8 mouse cellular contexts compared by ENCODE assay signal in the genomic region with DNA sequence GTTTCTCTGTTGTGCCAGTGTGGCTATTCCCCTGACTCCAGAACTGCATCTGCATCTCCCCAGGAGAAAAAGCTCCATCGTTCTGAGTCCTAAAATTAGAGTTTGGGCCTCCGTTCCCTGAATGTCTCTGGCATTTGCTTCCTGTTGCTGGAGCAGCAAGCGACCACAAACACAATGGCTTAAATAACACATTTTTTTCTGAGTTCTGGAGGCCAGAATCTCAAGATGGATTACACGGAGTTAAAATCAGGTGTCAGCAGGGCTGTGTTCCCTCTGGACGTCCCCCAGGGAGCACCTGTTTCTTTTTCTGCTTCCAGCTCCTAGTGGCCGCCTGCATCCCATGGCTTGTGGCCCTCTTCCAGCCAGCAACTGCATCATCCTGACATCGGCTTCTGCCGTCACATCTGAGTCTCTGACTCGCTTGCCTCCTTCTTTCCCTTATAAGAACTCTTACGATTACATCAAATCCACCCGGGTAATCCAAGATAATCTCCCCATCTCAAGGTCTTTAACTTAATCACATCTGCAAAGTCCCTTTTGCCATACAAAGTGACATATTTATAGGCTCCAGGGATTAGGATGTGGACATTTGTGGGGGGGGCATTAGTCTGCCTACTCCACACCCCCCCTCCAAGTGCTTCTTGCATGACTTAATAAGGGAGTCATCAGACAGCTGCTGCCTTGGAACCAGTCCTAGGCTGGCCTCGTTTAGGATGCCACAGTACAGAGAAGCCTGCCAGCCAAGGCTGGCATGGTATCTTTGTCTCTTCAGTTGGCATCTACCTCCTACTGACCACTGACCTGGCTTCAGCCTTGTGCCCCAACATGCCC. TPM values are rescaled to one million over a fixed set of nuclear protein-coding genes. Genes with fewer than 3 reads are reported as not detected.
DNase-seq lines count a peak whose midpoint lies in the region.

No protein-coding gene starts in this region.

- DNase-seq in heart, adult 11 months = peak; percentile 97
- DNase-seq in heart, postnatal 25 days (ENCODE audit: low spot score) = no peak
- DNase-seq in 3T3-L1 (ENCODE audit: low read depth, low spot score) = peak; percentile 17
- peak; percentile 82 for DNase-seq in cerebellum, adult 8-10 months
- DNase-seq in layer of hippocampus, adult 9-11 months = peak; percentile 84
- no peak for DNase-seq in thymus, postnatal 10 days (ENCODE audit: low spot score in 2 of 2)
- no peak for DNase-seq in lung, postnatal 10 days
- DNase-seq in lung, postnatal 4 days = no peak

- intact Hi-C loops in heart, postnatal 25 days (cut with DNase I) = no loop called here

RNA-seq across cellular contexts. Expression of gene Enho, which starts 21.0 kb away (rescaled TPM):
- total RNA-seq in heart, postnatal 25 days (2021) = 1 to 10 TPM; 8.0 to 8.8 TPM

RNA-seq across cellular contexts. Expression of gene Dnaic1, which starts 49.6 kb away (rescaled TPM):
- total RNA-seq in heart, postnatal 25 days (2021) = 1 to 10 TPM; 1.8 to 2.7 TPM

RNA-seq across cellular contexts. Expression of gene Fam219a, which starts 49.8 kb away (rescaled TPM):
- total RNA-seq in heart, postnatal 25 days (2021) = 10 to 100 TPM; 12.5 to 14.3 TPM

Comparison
In these comparisons a context has a peak if more than half of its experiments do, and no peak if none do; other contexts are left out.
1. DNase-seq: peak in heart, adult 11 months (single experiment), 3T3-L1 (single experiment), cerebellum, adult 8-10 months (single experiment) and layer of hippocampus, adult 9-11 months (single experiment); none in heart, postnatal 25 days (single experiment), thymus, postnatal 10 days (0 of 2), lung, postnatal 10 days (single experiment) and lung, postnatal 4 days (0 of 2).